Mouse (Mus musculus) MEL-GATA-1-ER (cell line): Measurements from ENCODE around the gene Comp.
A peak's percentile ranks its signal among the peaks of the same experiment; 100 is the strongest.

Experiments used
- DNase-seq: peaks from one replicate; pipeline ENCODE4 v3.0.0-alpha.2; 2012; ENCODE audit warnings: low read depth; ENCODE audit errors: extremely low read depth

The Comp gene

GRCm38 (mm10) chr8:70352657-70353151, 20.7 kb upstream of the Comp start:
- DNase-seq: no peak

GRCm38 (mm10) chr8:70353194-70353817, 20.1 kb upstream of the Comp start, which contains the start of gene Upf1:
TSS of gene Upf1 (minus strand) at chr8:70353278.
- peak; percentile 81 for DNase-seq

DNA sequence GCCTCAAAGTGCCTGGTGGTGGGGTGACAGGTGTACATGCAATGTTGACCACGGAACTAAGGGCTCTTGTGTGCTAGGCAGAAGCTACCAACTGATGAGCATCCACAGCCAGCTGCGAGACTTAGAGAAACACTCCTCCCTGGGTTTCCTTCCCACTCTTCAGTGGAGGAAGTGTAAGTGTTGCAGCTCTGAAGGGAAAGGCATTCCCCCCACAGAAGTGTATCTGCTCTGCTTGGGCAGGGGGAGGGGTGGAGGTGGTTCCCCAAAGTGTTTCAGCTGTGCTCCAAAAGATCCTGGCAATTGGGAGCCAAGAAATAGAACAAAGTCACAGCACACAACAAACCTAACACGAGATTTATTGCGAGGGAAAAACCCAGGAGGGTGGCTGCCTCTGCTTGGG, 19.4 kb upstream of the Comp start:
- DNase-seq: no peak

- peak; percentile 46 for DNase-seq
Measured at GRCm38 (mm10) chr8:70356111-70356510, 17.2 kb upstream of the Comp start.

GRCm38 (mm10) chr8:70359411-70359810, 13.9 kb upstream of the Comp start:
- DNase-seq: no peak

- no peak for DNase-seq
Measured at GRCm38 (mm10) chr8:70360769-70361168, 12.6 kb upstream of the Comp start.

GRCm38 (mm10) chr8:70361484-70362032, 11.8 kb upstream of the Comp start:
- no peak for DNase-seq

- DNase-seq: no peak
Measured at GRCm38 (mm10) chr8:70364066-70364465, 9.3 kb upstream of the Comp start.

GRCm38 (mm10) chr8:70366588-70366987, 6.8 kb upstream of the Comp start:
- no peak for DNase-seq

DNA sequence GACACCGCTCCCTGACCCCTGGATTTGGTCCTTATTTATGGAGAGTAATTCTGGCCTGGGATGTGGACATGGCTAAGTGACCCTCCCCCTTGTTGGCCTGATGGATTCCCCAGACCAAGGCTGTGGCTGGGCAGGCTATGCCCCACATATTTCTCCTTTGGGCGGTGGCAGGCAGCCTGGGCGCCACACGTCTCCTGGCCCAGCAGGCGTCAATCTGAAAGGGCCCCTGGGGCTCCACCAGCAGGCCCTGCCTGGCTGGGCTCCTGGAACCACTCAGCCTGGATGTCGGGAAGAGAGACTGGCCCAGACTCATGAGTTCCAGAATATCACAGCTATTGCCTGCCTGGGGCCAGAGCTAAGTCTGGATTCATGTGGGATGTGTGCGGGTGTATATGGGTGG, 2.9 kb upstream of the Comp start:
- no peak for DNase-seq

- DNase-seq: no peak
Measured at GRCm38 (mm10) chr8:70371951-70372350, 1.4 kb upstream of the Comp start.

- no peak for DNase-seq
Measured at GRCm38 (mm10) chr8:70374318-70374927, 1.1 kb downstream of the Comp start.

DNA sequence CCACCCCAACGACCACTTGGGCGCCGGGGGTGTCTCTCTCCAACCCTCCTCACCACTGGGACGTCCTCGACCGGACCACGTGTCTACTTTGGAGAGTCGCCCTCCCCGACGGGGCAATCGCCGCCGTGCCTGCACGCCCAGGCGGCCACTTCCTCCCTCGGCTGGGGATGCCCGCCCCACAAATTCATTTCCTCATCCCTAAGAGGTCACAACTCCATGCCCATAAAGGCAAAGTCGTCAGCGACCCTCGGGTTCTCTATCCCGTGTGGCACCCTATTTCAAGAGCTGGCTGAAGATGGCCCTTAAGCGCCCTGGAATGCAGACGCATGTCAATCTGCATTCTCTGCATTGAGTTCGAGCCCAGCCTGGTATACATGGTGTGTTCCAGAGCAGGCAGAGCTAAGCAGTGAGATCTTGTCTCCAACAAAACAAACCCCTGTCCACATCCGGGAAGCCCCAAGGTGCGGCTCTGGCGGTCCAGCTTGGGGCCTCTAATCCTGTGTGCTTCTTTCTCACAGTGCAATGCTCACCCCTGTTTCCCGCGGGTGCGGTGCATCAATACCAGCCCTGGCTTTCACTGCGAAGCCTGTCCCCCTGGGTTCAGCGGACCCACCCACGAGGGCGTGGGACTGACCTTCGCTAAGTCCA, 2.0 kb downstream of the Comp start:
- DNase-seq: no peak

- no peak for DNase-seq
Measured at GRCm38 (mm10) chr8:70376275-70376741, 3.0 kb downstream of the Comp start.

DNA sequence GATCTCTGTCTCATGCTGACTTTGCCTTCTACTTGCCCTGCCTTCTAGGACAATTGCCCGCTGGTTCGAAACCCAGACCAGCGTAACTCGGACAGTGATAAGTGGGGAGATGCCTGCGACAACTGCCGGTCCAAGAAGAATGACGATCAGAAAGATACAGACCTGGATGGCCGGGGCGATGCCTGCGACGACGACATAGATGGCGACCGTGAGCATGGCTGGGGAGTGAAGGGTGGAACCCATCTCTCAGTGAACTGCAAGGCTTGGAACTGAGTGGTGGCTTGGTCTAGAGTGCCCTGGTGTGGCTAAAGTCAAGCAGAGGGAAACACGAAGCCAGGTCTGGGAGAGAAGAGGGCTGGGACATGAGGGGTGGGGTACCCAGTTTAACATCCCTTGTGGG, 3.7 kb downstream of the Comp start:
- no peak for DNase-seq

DNA sequence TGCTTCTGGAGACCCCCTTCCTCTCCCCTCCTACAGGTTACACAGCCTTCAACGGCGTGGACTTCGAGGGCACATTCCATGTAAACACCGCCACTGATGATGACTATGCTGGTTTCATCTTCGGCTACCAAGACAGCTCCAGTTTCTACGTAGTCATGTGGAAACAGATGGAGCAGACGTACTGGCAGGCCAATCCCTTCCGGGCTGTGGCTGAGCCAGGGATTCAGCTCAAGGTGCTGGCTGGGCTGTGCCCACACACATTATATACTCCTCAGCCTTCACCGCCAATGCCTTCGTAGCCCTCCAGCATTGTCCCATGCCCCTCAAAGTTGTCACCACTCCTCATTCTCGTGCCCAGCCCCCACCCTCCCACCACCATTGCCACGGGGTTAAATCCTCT, 6.7 kb downstream of the Comp start:
- DNase-seq: no peak

DNA sequence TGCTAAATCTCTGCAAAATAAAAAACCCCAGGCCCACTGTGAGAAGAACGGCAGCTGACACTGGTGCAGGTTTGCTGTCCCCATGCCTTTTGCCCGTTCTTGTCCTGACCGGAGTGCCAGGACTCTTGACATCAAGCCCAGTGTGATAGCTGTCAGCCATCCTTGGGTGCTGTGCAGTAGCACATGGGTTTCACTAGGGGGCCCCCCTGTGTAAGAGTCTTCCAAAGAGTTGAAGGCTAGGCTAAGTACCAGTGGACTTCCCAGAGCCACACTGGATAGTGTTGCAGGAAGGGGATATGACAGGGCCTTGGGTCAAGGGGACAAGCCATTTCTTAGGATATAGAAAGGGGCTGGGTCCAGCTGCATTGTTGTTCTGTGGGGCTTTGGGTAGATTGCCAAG, 9.9 kb downstream of the Comp start:
- DNase-seq: no peak

DNA sequence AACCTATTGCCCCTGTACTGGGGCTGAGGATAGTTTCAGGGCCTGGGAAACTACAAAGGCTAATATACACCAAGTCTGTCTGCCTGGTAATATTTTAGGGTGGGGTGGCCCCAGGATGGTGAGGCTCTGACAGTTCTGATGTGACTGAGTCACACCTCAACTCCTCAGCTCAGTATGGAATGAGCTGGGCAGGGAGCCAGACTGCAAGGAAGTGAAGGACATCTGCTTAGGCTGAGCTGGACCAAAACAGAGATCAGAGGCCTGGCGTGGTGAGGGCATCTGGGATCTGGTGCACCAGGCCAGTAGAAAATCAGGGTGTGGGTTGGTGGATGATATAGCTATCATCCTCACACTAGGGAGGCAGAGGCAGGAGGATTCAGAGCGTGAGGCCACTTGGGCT, 16.3 kb downstream of the Comp start:
- no peak for DNase-seq

- no peak for DNase-seq
Measured at GRCm38 (mm10) chr8:70393087-70393486, 19.7 kb downstream of the Comp start.

DNA sequence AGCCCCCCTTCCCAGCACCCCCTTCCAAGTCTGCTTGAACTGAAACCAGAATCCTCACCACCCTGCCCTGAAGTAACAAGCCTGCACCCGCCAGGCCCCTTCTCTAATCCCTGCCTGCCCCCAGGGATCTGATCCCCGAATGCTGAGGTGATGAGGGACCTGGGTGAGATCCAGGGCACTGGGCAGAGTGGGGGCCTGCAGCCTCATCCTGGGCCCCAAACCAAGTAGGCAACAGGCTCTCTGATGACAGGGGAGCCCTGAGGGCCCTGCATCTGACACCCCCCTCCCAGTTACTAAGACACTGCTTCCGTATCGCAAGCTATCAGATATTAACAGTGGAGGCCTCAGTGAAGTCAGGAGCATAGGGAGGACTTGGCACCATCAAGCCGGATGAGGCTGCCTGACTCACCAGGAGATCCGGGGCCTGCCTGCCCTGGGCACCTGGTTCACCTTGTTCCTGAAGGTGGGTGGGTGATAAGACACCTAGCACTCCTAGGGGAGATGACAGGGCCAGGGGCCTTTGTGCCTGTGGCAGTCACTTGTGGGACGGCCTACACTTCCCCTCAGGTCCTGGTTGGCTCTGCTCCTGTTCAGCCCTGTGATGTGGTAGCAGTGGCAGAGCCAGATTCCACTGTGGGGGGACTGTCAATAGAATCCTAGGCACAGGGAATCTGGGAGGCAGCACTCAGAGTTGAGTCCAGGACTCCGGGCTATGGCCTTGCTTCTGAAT, 21.1 kb downstream of the Comp start:
- no peak for DNase-seq

GRCm38 (mm10) chr8:70395649-70396048, 22.3 kb downstream of the Comp start:
- no peak for DNase-seq

- DNase-seq: no peak
Measured at GRCm38 (mm10) chr8:70396184-70396583, 22.8 kb downstream of the Comp start.
